In the genomic region with DNA sequence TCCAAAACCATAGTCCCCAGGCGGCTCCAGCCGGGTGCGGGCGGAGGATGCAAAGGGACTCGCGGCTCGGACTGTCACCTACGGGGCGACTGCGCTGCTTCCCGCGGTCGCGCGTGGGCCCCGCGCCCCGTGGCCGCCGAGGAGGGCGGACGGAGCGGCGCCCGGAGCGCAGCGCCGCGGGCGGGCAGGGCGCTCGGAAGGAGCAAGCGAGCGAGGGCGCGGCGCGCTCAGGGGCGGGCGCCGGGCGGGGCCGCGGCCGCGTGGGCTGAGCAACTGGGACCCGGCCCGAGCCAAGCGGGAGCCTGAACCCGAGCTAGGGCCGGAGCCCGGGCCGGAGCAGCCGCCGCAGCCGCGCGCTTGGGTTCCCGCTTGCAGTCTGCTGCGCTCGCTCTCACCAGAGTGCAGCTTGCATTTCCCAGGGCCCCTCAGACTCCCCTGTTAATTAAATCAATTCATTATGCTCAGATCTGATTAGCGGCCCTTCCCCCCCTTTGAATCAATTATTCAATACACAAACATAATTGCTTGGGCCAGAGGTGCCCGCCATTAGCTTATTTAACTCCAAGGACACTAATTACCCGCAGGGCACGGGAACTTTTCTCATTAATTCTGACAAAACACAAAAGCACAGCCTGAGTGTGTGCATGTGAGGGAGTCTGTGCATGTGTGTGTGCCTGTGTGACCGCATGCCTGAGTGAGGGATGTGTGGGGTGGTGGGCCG, we compare ENCODE assay signal across 8 mouse cellular contexts. TPM values are rescaled to one million over a fixed set of nuclear protein-coding genes. Genes with fewer than 3 reads are reported as not detected.
DNase-seq lines count a peak whose midpoint lies in the region; ATAC-seq and TF ChIP-seq lines count a peak whose summit lies in the region.

A gene (minus strand): TSS at position 259 of the 721 bp plus-strand sequence.

- no peak within 1 kb of the TSS for H3K27ac ChIP-seq in embryonic fibroblast, embryonic 13.5 days (ENCODE audit: insufficient read depth, low read length)

- ATAC-seq in frontal cortex, adult (ENCODE audit: low TSS enrichment): peak; percentile 64
- peak; percentile 30; the same call in 1 of the 2 replicates for ATAC-seq in megakaryocyte progenitor cell, adult 5-6 weeks (replicated peaks; ENCODE audit: poor library complexity)

- no peak for TF ChIP-seq CTCF in embryonic fibroblast, embryonic 13.5 days (IDR thresholded peaks at IDR 0.05; ENCODE audit: borderline replicate concordance, insufficient read depth, low read length)

- TF ChIP-seq POLR2A in embryonic fibroblast, embryonic 13.5 days (IDR thresholded peaks at IDR 0.05; ENCODE audit: low read depth, low read length): 0 out of 2 replicates have a peak, but pooled peaks have one; percentile 21

- DNase-seq in frontal cortex, postnatal 14 days (ENCODE audit: low spot score in 2 of 2): no peak
- peak; percentile 48 for DNase-seq in adrenal gland, postnatal 14 days
- DNase-seq in heart, postnatal 4 days: peak; percentile 30
- DNase-seq in layer of hippocampus, postnatal 36 days: peak; percentile 37 to 42
- peak; percentile 9 for DNase-seq in yolk sac, embryonic 10.5 days (ENCODE audit: low spot score)

- peak within 1 kb of the TSS; percentile 67 for H3K4me3 ChIP-seq in embryonic fibroblast, embryonic 13.5 days (ENCODE audit: insufficient read depth, low read length)

- 0 out of 2 replicates have a peak, but pooled peaks cover 3% of the 10 kb centered on the region for H3K4me1 ChIP-seq in embryonic fibroblast, embryonic 13.5 days (ENCODE audit: control insufficient read depth, insufficient read depth, low read length)

RNA-seq across cellular contexts. Expression of the gene that starts here (rescaled TPM):
- 7.4 and 10.2 TPM in 2 replicates for total RNA-seq in adrenal gland, postnatal 14 days (2021)
- 2.4 and 5.3 TPM in 2 replicates for polyA plus RNA-seq in embryonic fibroblast, embryonic 13.5 days (2011; ENCODE audit: insufficient read length, low read depth, missing spikeins)
- 1 to 10 TPM; 1.4 TPM for total RNA-seq in heart, postnatal 4 days (2021)
- 10 to 100 TPM; 64.9 to 68.3 TPM for total RNA-seq in layer of hippocampus, postnatal 36 days (2021)
- 16.9 and 18.4 TPM in 2 replicates for total RNA-seq in megakaryocyte progenitor cell, adult 5-6 weeks (2015)
- 7.2 and 7.7 TPM in 2 replicates for total RNA-seq in megakaryocyte progenitor cell, adult 5-6 weeks (2017)

Comparison
In these comparisons a context has a peak if more than half of its experiments do, and no peak if none do; other contexts are left out.
1. DNase-seq: peak in adrenal gland, postnatal 14 days (single experiment), heart, postnatal 4 days (single experiment), layer of hippocampus, postnatal 36 days (2 of 2) and yolk sac, embryonic 10.5 days (single experiment); none in frontal cortex, postnatal 14 days (0 of 2).